Mouse (Mus musculus) testis, adult 2 months (tissue): ENCODE results near the gene Hspbp1.

ENCODE experiments used
- CTCF ChIP-seq: fragments of 200-500 bp; IDR thresholded peaks from 2 replicates; pipeline ENCODE4 v1.5.1; 2012; ENCODE audit warnings: low read depth, mild to moderate bottlenecking, inconsistent platforms, low read length, moderate library complexity; ENCODE audit not compliant: control insufficient read depth, insufficient read depth, insufficient replicate concordance
- POLR2A ChIP-seq: fragments of 200-500 bp; IDR thresholded peaks from 2 replicates; pipeline ENCODE4 v1.6.1; 2012; ENCODE audit warnings: low read depth, mild to moderate bottlenecking, inconsistent platforms, low read length, moderate library complexity; ENCODE audit not compliant: control insufficient read depth

DNA sequence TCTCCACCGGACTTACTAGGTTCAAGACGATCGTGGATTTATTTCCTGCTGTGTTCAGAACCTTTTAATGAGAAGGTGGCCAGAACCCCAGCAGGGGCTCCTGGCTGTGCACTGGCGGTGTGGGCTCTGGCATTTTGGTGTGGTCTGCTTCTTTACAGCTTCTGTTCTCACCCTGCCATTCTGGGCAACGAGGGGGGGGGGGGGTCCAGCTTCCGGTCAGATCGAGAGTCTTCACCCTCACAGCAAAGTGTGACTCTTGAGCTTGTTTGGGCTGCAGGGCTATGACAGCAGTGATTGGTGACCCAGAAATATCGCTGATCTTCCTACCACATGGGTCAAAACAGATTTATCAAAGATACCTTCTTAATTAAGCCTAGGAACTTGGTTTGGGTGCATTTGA lies 72.5 kb downstream of the Hspbp1 start:
- TF ChIP-seq POLR2A (no peak), CTCF (no peak)
